Mouse (Mus musculus) myocyte (in vitro differentiated cells): ENCODE measurements around the gene Serpinb9b.

Experiments
- CEBPB ChIP-seq: IDR thresholded peaks from 2 replicates; pipeline ENCODE4 v1.6.1; 2011; ENCODE audit warnings: mild to moderate bottlenecking, moderate library complexity; ENCODE audit not compliant: poor library complexity, insufficient read depth, severe bottlenecking
- E2F4 ChIP-seq: IDR thresholded peaks from one replicate; pipeline ENCODE4 v1.6.1; 2011; ENCODE audit warnings: mild to moderate bottlenecking, control low read depth, moderate library complexity; ENCODE audit not compliant: insufficient read depth
- MAX ChIP-seq: IDR thresholded peaks from one replicate; pipeline ENCODE4 v1.6.1; 2011; ENCODE audit warnings: low read depth, mild to moderate bottlenecking, control low read depth
- MYOG ChIP-seq, 3 experiments: IDR thresholded peaks; one replicate each; pipeline ENCODE4 v1.6.1; 2011; ENCODE audit warnings: control low read depth in 2 of 3, low read depth in 2 of 3, mild to moderate bottlenecking in 2 of 3; ENCODE audit not compliant: insufficient read length in 2 of 3, control insufficient read depth in 1 of 3, insufficient read depth in 1 of 3
- POLR2A ChIP-seq: IDR thresholded peaks from one replicate; pipeline ENCODE4 v1.6.1; 2011; ENCODE audit warnings: low read depth, mild to moderate bottlenecking, control low read depth, moderate library complexity; ENCODE audit not compliant: insufficient read length
- POLR2AphosphoS2 ChIP-seq: IDR thresholded peaks from one replicate; pipeline ENCODE4 v1.6.1; 2011; ENCODE audit warnings: low read depth, control low read depth; ENCODE audit not compliant: insufficient read length
- REST ChIP-seq: IDR thresholded peaks from one replicate; pipeline ENCODE4 v1.6.1; 2011; ENCODE audit warnings: mild to moderate bottlenecking, control low read depth, moderate library complexity; ENCODE audit not compliant: insufficient read depth, insufficient read length
- SRF ChIP-seq: IDR thresholded peaks from one replicate; pipeline ENCODE4 v1.6.1; 2011; ENCODE audit warnings: low read depth; ENCODE audit not compliant: control insufficient read depth, insufficient read length
- TCF12 ChIP-seq: IDR thresholded peaks from one replicate; pipeline ENCODE4 v1.6.1; 2011; ENCODE audit warnings: mild to moderate bottlenecking, control low read depth; ENCODE audit not compliant: poor library complexity, insufficient read depth, severe bottlenecking
- USF1 ChIP-seq: IDR thresholded peaks from one replicate; pipeline ENCODE4 v1.6.1; 2011; ENCODE audit warnings: low read depth, mild to moderate bottlenecking, control low read depth, moderate library complexity

- TF ChIP-seq POLR2A (no peak), USF1 (no peak), SRF (no peak), POLR2AphosphoS2 (no peak), E2F4 (no peak), MAX (no peak), TCF12 (no peak), REST (no peak), MYOG (IDR thresholded peaks at IDR 0.05; ENCODE audit: control insufficient read depth in 1 of 3, insufficient read depth in 1 of 3, insufficient read length in 2 of 3, low read depth in 2 of 3) (no peak), CEBPB (no peak)
Observed at GRCm38 (mm10) chr13:33090546-33090945, 63.3 kb downstream of the Serpinb9b start.
